Mouse (Mus musculus): ENCODE measurements around the gene Tcstv3. TPM values are rescaled to one million over a fixed set of nuclear protein-coding genes. Genes with fewer than 3 reads are reported as not detected.

The Tcstv3 gene
- not detected for polyA plus RNA-seq (2014; fragmentation: Illumina TruSeq; extraction: RNeasy Lipid Tissue Mini Kit (QIAGEN cat#74804); ENCODE audit: low read depth, low replicate concordance)

DNA sequence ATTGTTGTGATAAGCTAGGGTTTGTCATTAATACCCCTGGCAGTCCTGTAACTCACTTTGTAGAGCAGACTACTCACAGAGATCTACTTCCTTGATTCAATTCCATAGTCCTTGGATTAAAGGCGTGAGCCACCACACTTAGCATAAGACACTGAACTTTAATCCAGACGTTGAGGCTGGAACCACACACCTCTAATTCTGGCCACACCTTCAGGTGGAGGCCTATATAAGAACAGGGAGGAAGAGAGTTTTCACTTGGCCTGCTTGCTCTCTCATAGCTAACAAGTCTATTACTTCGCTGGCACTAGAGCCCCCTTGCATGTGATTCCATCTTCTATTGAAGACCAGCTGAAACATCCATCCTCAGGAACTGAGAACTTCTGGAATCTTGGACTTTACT is at the start of gene Tcstv3:
TSS of gene Tcstv3 (plus strand) at position 301 of the 400 bp plus-strand sequence.

DNA sequence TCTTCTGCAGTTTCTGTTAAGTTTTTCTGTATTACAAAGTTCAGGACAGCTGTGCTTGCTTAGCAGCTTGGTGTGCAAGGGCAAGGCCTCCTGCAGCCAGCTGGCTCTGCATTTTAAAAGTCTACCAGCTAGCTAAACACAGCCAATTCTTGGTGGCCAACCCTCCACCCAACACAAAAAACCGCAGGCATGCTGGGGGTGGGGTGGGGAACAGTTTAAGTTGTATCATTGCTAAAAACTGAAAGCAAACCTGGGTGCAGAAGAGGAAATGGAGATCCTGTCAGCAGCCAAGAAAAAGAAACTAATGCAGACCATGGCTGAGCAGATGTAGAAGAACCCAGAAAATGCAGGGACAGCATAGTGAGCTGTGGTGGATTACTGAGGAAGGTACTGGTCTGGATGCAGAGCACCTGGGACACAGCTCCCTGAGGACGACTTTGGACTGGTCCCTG is 16.7 kb upstream of the Tcstv3 start, which contains the start of gene BC147527:
TSS of gene BC147527 (plus strand) at position 402 of the 452 bp plus-strand sequence.

Other genes starting within 250 kb of the Tcstv3 start
- not detected for gene Gm20767, start 176.6 kb upstream of the Tcstv3 start, polyA plus RNA-seq (2014; fragmentation: Illumina TruSeq; extraction: RNeasy Lipid Tissue Mini Kit (QIAGEN cat#74804); ENCODE audit: low read depth, low replicate concordance)
- gene Gm21818, start 144.4 kb upstream of the Tcstv3 start, polyA plus RNA-seq (2014; fragmentation: Illumina TruSeq; extraction: RNeasy Lipid Tissue Mini Kit (QIAGEN cat#74804); ENCODE audit: low read depth, low replicate concordance), result not detected
- not detected for gene Gm21762, start 100.9 kb upstream of the Tcstv3 start, polyA plus RNA-seq (2014; fragmentation: Illumina TruSeq; extraction: RNeasy Lipid Tissue Mini Kit (QIAGEN cat#74804); ENCODE audit: low read depth, low replicate concordance)
- gene Gm21731, start 77.8 kb upstream of the Tcstv3 start, polyA plus RNA-seq (2014; fragmentation: Illumina TruSeq; extraction: RNeasy Lipid Tissue Mini Kit (QIAGEN cat#74804); ENCODE audit: low read depth, low replicate concordance), result not detected
- not detected for gene AF067061, start 53.8 kb upstream of the Tcstv3 start, polyA plus RNA-seq (2014; fragmentation: Illumina TruSeq; extraction: RNeasy Lipid Tissue Mini Kit (QIAGEN cat#74804); ENCODE audit: low read depth, low replicate concordance)
- gene BC147527, start 16.5 kb upstream of the Tcstv3 start, polyA plus RNA-seq (2014; fragmentation: Illumina TruSeq; extraction: RNeasy Lipid Tissue Mini Kit (QIAGEN cat#74804); ENCODE audit: low read depth, low replicate concordance), result not detected